Mouse (Mus musculus) MN1 (cell line): Measurements from ENCODE around the gene Ssbp4.

Source experiments
- DNase-seq: peaks from one replicate; pipeline ENCODE4 v3.0.0-alpha.2; 2016; ENCODE audit warnings: low spot score

The Ssbp4 gene

DNA sequence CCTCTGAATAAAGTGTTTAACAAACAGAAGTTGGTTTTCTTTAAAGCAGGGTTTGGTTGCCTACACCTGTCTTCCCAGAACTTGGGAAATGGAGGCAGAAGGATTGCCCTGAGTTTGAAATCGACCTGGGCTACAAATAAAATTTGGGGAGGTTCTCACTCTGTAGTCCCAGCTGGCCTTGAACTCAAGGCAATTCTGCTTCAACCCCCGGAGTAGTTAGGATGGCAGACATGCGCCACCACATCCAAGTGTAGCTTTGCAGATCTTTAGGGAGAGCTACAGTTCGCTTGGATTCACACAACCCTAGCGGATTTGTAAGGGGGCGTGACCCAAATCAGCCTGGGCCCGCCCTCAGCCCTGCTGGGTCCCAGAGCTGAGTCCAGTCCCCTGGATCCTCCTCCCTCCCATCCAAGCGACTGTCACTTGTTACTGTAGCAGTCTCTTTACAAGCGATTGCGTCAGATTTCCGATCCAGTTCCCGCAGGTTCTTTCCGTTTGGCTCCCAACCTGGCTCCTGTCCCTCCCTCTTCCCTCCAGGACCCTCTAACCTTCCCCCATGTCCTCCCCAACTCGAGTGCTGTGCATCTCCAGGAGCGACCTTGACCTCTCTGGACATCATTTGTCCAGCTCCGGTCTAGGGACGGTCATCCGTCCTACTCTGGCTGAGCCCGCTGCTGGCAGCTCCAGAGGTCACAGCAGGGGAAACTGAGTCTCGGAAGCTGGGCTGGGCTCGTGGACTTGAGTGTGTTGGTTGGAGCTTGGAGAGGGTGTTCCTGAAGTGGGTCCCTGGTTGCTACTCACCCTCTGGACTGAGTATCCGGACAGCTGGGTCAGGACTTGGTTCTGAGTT is 22.1 kb upstream of the Ssbp4 start:
- DNase-seq: peak; percentile 93

GRCm38 (mm10) chr8:70629574-70630531 is 21.2 kb upstream of the Ssbp4 start:
- DNase-seq: peak; percentile 96

DNA sequence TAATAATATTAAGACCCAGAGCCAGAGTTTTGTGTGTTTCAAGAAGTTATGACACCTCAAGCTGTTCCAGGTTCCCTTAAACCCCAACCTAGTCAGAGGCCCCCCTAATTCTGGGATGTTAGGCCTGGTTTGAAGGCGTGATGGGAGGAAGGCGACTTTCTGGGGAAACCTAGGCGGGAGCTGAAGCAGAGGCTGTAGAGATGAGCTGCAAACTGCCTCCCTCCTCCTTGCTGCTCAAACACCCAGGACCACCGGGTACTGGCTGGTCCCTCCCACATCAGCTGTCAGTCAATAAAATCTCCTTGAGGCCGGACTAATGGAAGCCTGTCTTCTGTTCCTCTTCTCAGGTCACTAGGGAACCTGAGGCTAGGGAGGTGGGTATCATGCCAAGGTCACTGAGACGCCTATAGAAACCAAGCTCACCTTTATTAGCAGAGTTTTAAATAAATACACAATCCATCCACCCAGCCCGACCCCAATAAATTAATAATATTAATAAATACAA is 20.4 kb upstream of the Ssbp4 start:
- no peak for DNase-seq

DNA sequence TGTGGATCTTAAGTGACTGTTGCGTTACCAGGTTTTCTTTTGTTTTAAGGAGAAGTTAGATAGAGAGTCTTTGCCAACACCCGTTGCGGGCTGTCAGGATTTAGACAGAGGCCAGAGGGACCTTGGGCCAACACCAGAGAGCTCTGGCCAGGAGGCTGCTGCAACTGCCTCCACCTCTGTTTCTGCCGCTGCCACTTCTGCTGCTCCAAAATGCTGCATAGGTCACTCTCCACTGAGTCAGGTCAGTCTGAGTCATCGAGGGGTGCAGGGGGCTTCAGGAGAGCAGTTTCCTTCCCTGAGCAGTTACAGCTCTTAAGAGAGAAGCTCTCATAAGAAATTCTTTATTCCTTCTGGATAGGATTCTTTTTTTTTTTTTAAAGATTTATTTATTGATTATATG is 18.4 kb upstream of the Ssbp4 start:
- DNase-seq: no peak

DNA sequence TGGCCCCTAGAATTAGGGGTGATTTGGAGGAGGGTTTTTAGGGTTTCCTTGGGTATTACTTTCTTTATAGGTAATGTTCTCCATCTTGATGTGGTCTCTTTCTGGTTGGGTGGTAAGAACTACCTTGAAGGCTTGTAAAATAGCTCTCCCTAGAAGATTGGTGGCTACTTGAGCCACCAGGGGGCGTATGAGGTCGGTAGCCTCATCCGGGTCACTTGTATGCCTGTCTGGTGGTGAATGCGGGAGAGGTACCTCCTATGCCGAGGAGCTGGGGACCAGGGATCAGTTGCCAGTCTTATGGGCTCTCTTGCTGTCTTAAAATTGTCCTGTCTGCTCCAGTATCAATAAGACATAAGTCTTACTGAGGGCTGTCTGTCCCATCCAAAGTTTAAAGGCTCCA is 16.4 kb upstream of the Ssbp4 start:
- no peak for DNase-seq

- DNase-seq: no peak
Observed at GRCm38 (mm10) chr8:70622220-70622619, 13.5 kb upstream of the Ssbp4 start.

- no peak for DNase-seq
Observed at GRCm38 (mm10) chr8:70618888-70619334, 10.2 kb upstream of the Ssbp4 start.

GRCm38 (mm10) chr8:70617985-70618384 is 9.3 kb upstream of the Ssbp4 start:
- DNase-seq: no peak

- DNase-seq: no peak
Observed at GRCm38 (mm10) chr8:70616645-70617044, 8.0 kb upstream of the Ssbp4 start.

DNA sequence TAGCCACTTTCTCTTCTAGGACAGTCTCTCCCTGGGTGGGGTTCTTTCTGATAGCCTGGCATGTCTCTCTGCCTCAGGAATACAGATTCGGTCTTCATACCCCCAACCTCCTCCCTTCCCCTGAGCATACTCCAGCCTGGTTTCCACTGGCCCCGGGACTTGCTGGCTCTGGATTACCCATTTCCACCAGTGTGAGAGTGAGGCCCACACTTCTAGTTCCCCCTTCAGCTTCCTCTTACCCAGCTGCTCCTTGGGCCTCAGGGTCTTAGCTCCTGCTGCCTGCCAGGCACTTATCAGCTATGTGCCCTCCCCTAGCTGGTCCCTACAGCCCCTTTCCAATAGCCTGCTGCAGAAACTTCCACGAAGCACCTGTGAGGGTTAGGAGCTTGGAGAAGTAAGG is 7.2 kb upstream of the Ssbp4 start, which contains the start of gene Lrrc25:
TSS of gene Lrrc25 (plus strand) at position 262 of the 400 bp plus-strand sequence.
- no peak for DNase-seq

DNA sequence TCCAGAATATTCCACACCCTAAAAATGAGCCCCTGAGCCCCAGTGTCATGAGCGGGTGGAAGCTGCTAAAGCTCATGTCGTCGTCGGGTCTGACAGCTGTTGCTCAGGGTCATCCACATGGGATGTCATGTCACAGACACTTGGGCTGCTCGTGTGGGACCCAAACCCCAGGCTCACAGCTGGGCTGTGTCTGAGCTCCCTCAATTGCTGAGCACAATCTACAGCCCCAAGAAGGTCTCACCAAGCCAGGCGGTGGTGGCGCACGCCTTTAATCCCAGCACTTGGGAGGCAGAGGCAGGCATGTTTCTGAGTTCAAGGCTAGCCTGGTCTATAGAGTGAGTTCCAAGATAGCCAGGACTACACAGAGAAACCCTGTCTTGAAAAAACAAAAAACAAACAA is 6.6 kb upstream of the Ssbp4 start:
- DNase-seq: no peak

DNA sequence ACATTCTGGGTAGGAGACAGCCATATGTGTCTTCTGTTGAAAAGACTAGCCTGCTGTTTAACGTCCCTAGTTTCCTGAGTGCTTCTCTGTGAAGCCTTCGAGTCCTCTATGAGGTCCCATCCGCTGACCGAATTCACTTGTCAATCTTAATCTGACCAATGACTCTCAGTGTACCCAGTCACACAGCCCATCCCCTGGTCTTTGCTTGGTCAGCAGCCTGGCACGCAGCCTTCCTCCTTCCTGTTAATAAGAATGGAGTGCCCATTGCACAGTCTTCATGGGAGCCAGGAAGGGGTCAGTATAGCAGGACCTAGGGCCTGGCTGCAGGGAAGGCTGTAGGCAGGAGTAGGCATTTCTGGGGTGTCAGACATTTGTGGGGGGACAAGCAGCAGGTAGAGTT is 5.8 kb upstream of the Ssbp4 start:
- DNase-seq: no peak

DNA sequence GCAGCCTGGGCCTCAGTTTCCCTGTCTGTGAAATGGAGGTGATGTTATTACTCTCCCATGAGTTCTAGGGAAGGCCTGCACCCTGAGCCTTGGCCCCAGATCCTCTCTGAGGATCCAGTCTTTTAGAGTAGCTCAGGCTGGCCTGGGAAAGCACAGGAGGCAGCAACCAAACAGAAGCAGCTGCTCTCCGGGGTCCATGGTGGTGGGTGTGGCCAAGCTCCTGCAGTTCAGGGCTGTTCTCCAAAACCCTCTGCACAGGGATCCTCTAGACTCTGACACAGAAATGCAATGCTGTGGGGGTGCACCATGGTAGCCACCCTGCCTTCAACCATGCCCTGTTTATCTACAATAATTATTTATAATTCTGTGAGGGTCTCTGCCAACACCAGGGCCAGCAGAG is 5.1 kb upstream of the Ssbp4 start:
- no peak for DNase-seq

GRCm38 (mm10) chr8:70611849-70612248 is 3.2 kb upstream of the Ssbp4 start:
- DNase-seq: peak; percentile 92

DNA sequence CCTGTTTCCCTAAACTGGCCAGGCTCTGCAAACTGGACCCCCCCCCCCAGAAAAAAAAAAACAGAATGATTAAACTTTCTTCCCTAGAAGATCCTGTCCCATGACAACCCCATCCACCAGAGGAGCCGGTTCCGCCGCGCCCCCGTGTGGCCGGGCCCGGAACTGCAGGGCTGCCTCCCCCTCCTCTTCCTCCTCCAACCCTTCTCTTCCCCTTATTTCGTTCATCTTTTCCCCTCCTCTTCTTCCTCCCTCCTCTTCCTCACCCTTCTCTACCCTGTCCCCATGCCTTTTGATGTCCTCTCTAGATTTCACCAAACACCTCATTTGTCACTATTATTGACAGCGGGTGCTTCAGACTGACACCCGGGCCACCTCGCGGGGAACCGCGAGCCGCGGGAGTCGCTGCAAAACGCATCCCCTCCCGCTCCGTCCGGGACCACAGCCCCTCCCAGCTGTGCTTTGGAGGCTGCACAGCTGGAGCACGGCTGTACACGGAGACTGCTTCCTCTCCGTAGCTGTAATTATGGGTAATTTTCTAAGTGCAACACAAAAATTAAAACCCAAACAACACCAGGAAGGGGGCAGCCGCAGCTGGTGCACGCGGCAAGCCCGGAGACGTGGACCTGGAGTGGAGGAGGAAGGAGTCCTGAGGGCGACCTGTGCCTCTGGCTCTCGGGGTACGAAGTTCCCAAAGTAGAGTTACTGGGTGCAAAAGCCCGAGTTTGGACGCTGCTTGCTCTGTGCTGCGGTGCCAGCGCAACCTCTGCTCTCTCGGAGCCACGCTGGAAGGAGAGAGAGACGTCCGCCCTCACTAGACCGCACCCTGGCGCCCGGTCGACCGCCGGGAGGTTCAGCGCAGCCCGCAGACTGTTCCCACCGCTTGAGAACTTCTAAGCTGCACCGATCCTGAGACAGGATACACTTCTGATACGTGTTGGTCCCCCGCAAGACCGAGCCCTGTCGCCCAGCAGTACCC is 2.4 kb upstream of the Ssbp4 start:
- peak; percentile 85 for DNase-seq

GRCm38 (mm10) chr8:70609849-70610795 is 1.4 kb upstream of the Ssbp4 start:
- peak; percentile 95 for DNase-seq

GRCm38 (mm10) chr8:70609368-70609848 is 736 bp upstream of the Ssbp4 start:
- DNase-seq: peak; percentile 98

GRCm38 (mm10) chr8:70607898-70608748 is 549 bp downstream of the Ssbp4 start:
- DNase-seq: peak; percentile 86

DNA sequence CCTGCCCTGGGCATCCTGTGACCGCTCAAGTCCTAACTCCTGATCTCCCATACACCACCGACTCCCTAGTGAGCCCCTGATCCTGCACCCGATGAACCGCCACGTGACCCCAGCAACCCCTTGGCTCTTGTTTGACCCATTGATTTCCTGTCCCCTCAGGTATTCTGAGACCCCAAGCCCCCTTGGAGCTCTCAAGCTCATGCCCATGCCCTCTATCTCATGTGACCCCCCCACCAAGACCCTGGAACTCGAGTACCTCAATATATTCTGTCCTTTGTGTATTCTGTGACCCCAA is 1.1 kb downstream of the Ssbp4 start:
- no peak for DNase-seq
